Comparison of ENCODE assay signal across 8 mouse cellular contexts in genomic region chr1:191717601-191718498, GRCm38 (mm10). TPM values are rescaled to one million over a fixed set of nuclear protein-coding genes. Genes with fewer than 3 reads are reported as not detected.
DNase-seq lines count a peak whose midpoint lies in the region; ATAC-seq and TF ChIP-seq lines count a peak whose summit lies in the region.

TSS of gene Lpgat1 (plus strand) at chr1:191717834.

- DNase-seq in R1 (ENCODE audit: low read depth, low spot score): peak; percentile 54
- DNase-seq in cerebellum, postnatal 36 days: peak; percentile 69 to 73
- peak; percentile 65 to 72 for DNase-seq in gastrocnemius, adult 8-10 months (ENCODE audit: low spot score in 2 of 2)
- DNase-seq in left cerebral cortex, adult 2 months (ENCODE audit: extremely low spot score in 1 of 2, low spot score in 2 of 2): peak; percentile 65 to 68
- DNase-seq in right cerebral cortex, adult 18-20 months: peak; percentile 67
- DNase-seq in urinary bladder, adult 2 months (ENCODE audit: low spot score): peak; percentile 91

- peak within 1 kb of the TSS; percentile 94 for H3K4me3 ChIP-seq in hindbrain, embryonic 16.5 days (ENCODE audit: low read length)
- peak within 1 kb of the TSS; percentile 92 for H3K4me3 ChIP-seq in left cerebral cortex, adult 2 months
- H3K4me3 ChIP-seq in macrophage (ENCODE audit: inconsistent target): peak within 1 kb of the TSS; percentile 37

- peaks cover 11% of the 10 kb centered on the region; the same call in 1 of the 2 replicates for H3K79me2 ChIP-seq in macrophage (ENCODE audit: inconsistent target)

- peak within 1 kb of the TSS; percentile 97 for H3K9ac ChIP-seq in hindbrain, embryonic 16.5 days (ENCODE audit: low read depth, low read length)

- 0% methylated on average over 28 of the region's 113 CpGs for WGBS in hindbrain, embryonic 16.5 days
- WGBS in macrophage (ENCODE audit: missing documents): 1% methylated on average over 62 of the region's 113 CpGs

- no peaks in the 10 kb centered on the region for H3K27me3 ChIP-seq in hindbrain, embryonic 16.5 days (replicated peaks; ENCODE audit: control insufficient read depth, insufficient read depth, low read length)

- intact Hi-C loops in left cerebral cortex, adult 2 months (cut with DNase I): loop anchor here (1.0 to 10.0 kb wide), 4 partner anchors 106 to 691 kb away; partner anchors contain the start of genes Flvcr1 and Slc30a1

- no peaks in the 10 kb centered on the region for H3K36me3 ChIP-seq in hindbrain, embryonic 16.5 days (ENCODE audit: control insufficient read depth, insufficient read depth, low read length)
- H3K36me3 ChIP-seq in macrophage (ENCODE audit: inconsistent target): no peaks in the 10 kb centered on the region

- H3K9me3 ChIP-seq in hindbrain, embryonic 16.5 days (ENCODE audit: control insufficient read depth, low read length): no peaks in the 10 kb centered on the region

- H3K4me2 ChIP-seq in hindbrain, embryonic 16.5 days (ENCODE audit: low read length): peak within 1 kb of the TSS; percentile 82

- peak; percentile 75 for ATAC-seq in hindbrain, embryonic 16.5 days

- TF ChIP-seq CTCF in left cerebral cortex, adult 2 months (IDR thresholded peaks at IDR 0.05): peak; percentile 22

- H3K4me1 ChIP-seq in hindbrain, embryonic 16.5 days (ENCODE audit: control insufficient read depth, insufficient read depth, low read depth, low read length): peaks cover 20% of the 10 kb centered on the region

- H3K27ac ChIP-seq in hindbrain, embryonic 16.5 days (ENCODE audit: low read depth, low read length): peak within 1 kb of the TSS; percentile 95
- H3K27ac ChIP-seq in left cerebral cortex, adult 2 months: peak within 1 kb of the TSS; percentile 95
- peak within 1 kb of the TSS; percentile 15; the same call in 1 of the 2 replicates for H3K27ac ChIP-seq in macrophage

RNA-seq across cellular contexts. Expression of gene Lpgat1, which starts in this region (rescaled TPM):
- 10 to 100 TPM; 28.5 to 36.4 (median 31.0) TPM for total RNA-seq in gastrocnemius, adult 8-10 months (2022)
- polyA plus RNA-seq in hindbrain, embryonic 16.5 days (2015; fragmentation: Nextera tagmentation; extraction: Ambion mirVana): 26.3 and 28.8 TPM in 2 replicates
- 100 to 1,000 TPM; 189 to 194 TPM for total RNA-seq in left cerebral cortex, adult 2 months (2021)
- 10 to 100 TPM; 15.6 to 53.3 (median 34.7) TPM for total RNA-seq in macrophage (2018; cell fraction: chromatin; rRNA removed)
- 10 to 100 TPM; 15.9 to 44.7 (median 28.1) TPM for total RNA-seq in macrophage (2018; cell fraction: cytosol; rRNA removed)
- 10 to 100 TPM; 20.2 to 64.0 (median 39.0) TPM for total RNA-seq in macrophage (2018; cell fraction: nucleus; rRNA removed)
- 23.5 to 29.2 TPM (median 26.3 TPM) in 3 replicates for polyA plus RNA-seq in macrophage (2018)
- polyA plus RNA-seq in urinary bladder, adult 2 months (2012; rRNA removed): 30.0 and 33.1 TPM in 2 replicates

Comparison
In these comparisons a context has a peak if more than half of its experiments do, and no peak if none do; other contexts are left out.
1. Peak in every context shown above with its lines: DNase-seq, ATAC-seq, H3K4me3 ChIP-seq and H3K27ac ChIP-seq.
2. RNA of gene Lpgat1 (total RNA-seq): 189 to 194 TPM in left cerebral cortex, adult 2 months; 28.5 to 36.4 TPM in gastrocnemius, adult 8-10 months; every median in the first group is over 4 times any median in the second.
3. H3K27ac ChIP-seq: peak in every context shown above with its lines; median percentile 95 in hindbrain, embryonic 16.5 days; 95 in left cerebral cortex, adult 2 months; 15 in macrophage.
4. H3K4me3 ChIP-seq: peak in every context shown above with its lines; median percentile 94 in hindbrain, embryonic 16.5 days; 92 in left cerebral cortex, adult 2 months; 37 in macrophage.